Mouse (Mus musculus): ENCODE measurements around the gene Kctd12. TPM values are rescaled to one million over a fixed set of nuclear protein-coding genes. Genes with fewer than 3 reads are reported as not detected.

Kctd12 gene
- polyA plus RNA-seq (2015; fragmentation: Nextera tagmentation; extraction: Ambion mirVana) = 6.7 and 7.1 TPM in 2 replicates

- ATAC-seq (ENCODE audit: low read depth) = peak; percentile 97
- WGBS = 2% methylated on average over 48 of the region's 66 CpGs
- H3K4me2 ChIP-seq (ENCODE audit: low read depth, low read length) = peak within 1 kb of the TSS; percentile 92
- 0 out of 2 replicates have a peak, but pooled peaks cover 2% of the 10 kb centered on the region for H3K27me3 ChIP-seq (ENCODE audit: control insufficient read depth, insufficient read depth, low read depth, low read length)
- peak within 1 kb of the TSS; percentile 97 for H3K27ac ChIP-seq (ENCODE audit: low read length)
- peak within 1 kb of the TSS; percentile 74 for H3K4me3 ChIP-seq (ENCODE audit: low read length)
- H3K9me3 ChIP-seq (ENCODE audit: control insufficient read depth, low read length) = no peaks in the 10 kb centered on the region
- peak within 1 kb of the TSS; percentile 76 for H3K9ac ChIP-seq (ENCODE audit: low read length)
- no peaks in the 10 kb centered on the region for H3K36me3 ChIP-seq (ENCODE audit: control insufficient read depth, insufficient read depth, low read length)
- H3K4me1 ChIP-seq (replicated peaks; ENCODE audit: control insufficient read depth, insufficient read depth, low read length) = peaks cover 10% of the 10 kb centered on the region; the same call in 1 of the 2 replicates
Observed at GRCm38 (mm10) chr14:102982627-102983540, at the start of gene Kctd12. TSS of gene Kctd12 (minus strand) at chr14:102982637.

GRCm38 (mm10) chr14:103029203-103029602 is 46.8 kb upstream of the Kctd12 start:
- no peak overlapping the region for H3K27ac ChIP-seq (ENCODE audit: low read length)
- no peaks in the 10 kb centered on the region for H3K36me3 ChIP-seq (ENCODE audit: control insufficient read depth, insufficient read depth, low read length)
- H3K4me3 ChIP-seq (ENCODE audit: low read length) = no peak overlapping the region
- no peaks in the 10 kb centered on the region for H3K4me1 ChIP-seq (replicated peaks; ENCODE audit: control insufficient read depth, insufficient read depth, low read length)
- WGBS = 57% methylated on average over 2 of the region's 2 CpGs
- no peak for ATAC-seq (ENCODE audit: low read depth)
- no peaks in the 10 kb centered on the region for H3K9me3 ChIP-seq (ENCODE audit: control insufficient read depth, low read length)
- H3K27me3 ChIP-seq (ENCODE audit: control insufficient read depth, insufficient read depth, low read depth, low read length) = no peaks in the 10 kb centered on the region
- H3K4me2 ChIP-seq (ENCODE audit: low read depth, low read length) = no peak overlapping the region
- no peak overlapping the region for H3K9ac ChIP-seq (ENCODE audit: low read length)

- Histone ChIP-seq H3K27me3 (ENCODE audit: control insufficient read depth, insufficient read depth, low read depth, low read length) (no peaks in the 10 kb centered on the region), H3K4me2 (ENCODE audit: low read depth, low read length) (no peak overlapping the region), H3K27ac (ENCODE audit: low read length) (no peak overlapping the region), H3K4me1 (replicated peaks; ENCODE audit: control insufficient read depth, insufficient read depth, low read length) (no peaks in the 10 kb centered on the region), H3K4me3 (ENCODE audit: low read length) (no peak overlapping the region), H3K9me3 (ENCODE audit: control insufficient read depth, low read length) (no peaks in the 10 kb centered on the region), H3K9ac (ENCODE audit: low read length) (no peak overlapping the region), H3K36me3 (ENCODE audit: control insufficient read depth, insufficient read depth, low read length) (no peaks in the 10 kb centered on the region)
- ATAC-seq (ENCODE audit: low read depth) = no peak
- 22% methylated on average over 2 of the region's 2 CpGs for WGBS
Observed at GRCm38 (mm10) chr14:103020046-103020445, 37.6 kb upstream of the Kctd12 start.

DNA sequence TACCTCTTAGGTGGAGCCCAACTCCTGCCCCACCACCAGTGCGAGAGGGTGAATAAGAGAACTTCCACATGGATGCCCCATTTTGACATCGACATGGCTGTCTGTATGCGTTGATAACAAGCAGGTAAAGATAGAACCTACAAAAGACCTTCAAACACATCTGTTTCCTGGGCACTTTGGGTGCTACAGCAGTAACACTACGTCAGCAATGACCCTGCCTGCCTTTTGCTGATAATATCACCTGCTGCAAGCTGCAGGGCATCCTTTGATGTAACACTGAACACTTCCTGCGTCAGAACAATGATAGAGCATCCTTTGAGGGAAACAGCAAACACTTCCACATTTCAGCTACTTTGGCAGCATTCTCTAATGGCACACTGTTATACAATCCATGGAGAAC is 34.6 kb upstream of the Kctd12 start:
- ATAC-seq (ENCODE audit: low read depth) = no peak
- WGBS = 49% methylated on average over 5 of the region's 5 CpGs
- no peak overlapping the region for H3K4me3 ChIP-seq (ENCODE audit: low read length)

DNA sequence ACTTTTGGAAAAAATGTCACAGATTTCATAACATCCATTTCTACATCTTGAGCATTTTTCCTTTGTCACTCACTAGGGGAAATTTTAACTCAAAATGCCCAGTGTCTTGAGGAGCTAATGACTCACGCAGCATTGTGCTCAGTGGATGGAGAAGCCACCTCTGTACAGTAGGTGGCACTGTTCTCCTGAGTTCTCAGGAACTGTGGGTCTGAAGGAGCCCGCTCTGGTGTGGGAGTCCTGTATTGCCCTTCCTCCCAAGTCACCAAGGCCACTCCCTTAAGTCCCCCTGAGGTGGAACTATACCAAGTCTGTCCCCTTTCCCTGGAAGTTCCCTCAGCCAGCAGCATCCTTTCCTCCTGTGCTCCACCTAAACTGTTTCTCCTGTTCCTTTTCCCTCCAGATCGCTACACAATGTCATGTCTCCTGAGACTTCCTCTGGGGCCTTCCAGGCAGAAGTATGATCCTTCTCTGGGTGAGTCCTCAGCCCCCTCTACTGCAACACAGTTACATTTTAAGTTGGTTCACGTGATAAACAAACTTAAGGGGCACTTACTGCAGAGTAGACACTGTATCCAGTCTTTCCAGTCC is 30.2 kb upstream of the Kctd12 start:
- WGBS = 18% methylated on average over 4 of the region's 4 CpGs
- Histone ChIP-seq H3K9me3 (ENCODE audit: control insufficient read depth, low read length) (no peaks in the 10 kb centered on the region), H3K4me1 (replicated peaks; ENCODE audit: control insufficient read depth, insufficient read depth, low read length) (0 out of 2 replicates have a peak, but pooled peaks cover 3% of the 10 kb centered on the region), H3K27me3 (ENCODE audit: control insufficient read depth, insufficient read depth, low read depth, low read length) (no peaks in the 10 kb centered on the region), H3K4me2 (ENCODE audit: low read depth, low read length) (no peak overlapping the region), H3K4me3 (ENCODE audit: low read length) (no peak overlapping the region), H3K36me3 (ENCODE audit: control insufficient read depth, insufficient read depth, low read length) (no peaks in the 10 kb centered on the region), H3K9ac (ENCODE audit: low read length) (no peak overlapping the region), H3K27ac (ENCODE audit: low read length) (no peak overlapping the region)
- peak; percentile 93 for ATAC-seq (ENCODE audit: low read depth)

More for the DNA sequence above, 34.6 kb upstream of the Kctd12 start:
- H3K27me3 ChIP-seq (ENCODE audit: control insufficient read depth, insufficient read depth, low read depth, low read length) = no peaks in the 10 kb centered on the region
- no peaks in the 10 kb centered on the region for H3K9me3 ChIP-seq (ENCODE audit: control insufficient read depth, low read length)
- H3K4me2 ChIP-seq (ENCODE audit: low read depth, low read length) = no peak overlapping the region
- no peak overlapping the region for H3K9ac ChIP-seq (ENCODE audit: low read length)
- no peaks in the 10 kb centered on the region for H3K36me3 ChIP-seq (ENCODE audit: control insufficient read depth, insufficient read depth, low read length)
- 0 out of 2 replicates have a peak, but pooled peaks cover 3% of the 10 kb centered on the region for H3K4me1 ChIP-seq (replicated peaks; ENCODE audit: control insufficient read depth, insufficient read depth, low read length)
- no peak overlapping the region for H3K27ac ChIP-seq (ENCODE audit: low read length)

DNA sequence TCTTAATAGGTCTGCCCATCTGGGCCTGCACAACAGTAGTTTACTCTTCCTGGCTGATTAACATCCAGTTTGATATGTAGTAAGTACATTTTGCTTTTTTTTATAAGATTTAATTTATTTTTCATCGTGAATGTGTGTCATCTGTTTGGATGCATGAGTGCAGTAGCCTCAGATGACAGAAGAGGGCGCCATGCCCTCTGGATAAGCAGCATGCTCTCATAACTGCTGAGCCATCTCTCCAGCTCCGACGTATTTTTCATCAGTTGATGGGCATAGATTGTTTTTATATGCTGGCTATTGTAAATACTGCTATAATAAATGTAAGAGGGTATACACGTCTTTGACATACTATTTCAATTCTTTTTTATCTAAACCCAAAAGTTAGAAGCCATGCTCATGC is 29.3 kb upstream of the Kctd12 start:
- Histone ChIP-seq H3K9ac (ENCODE audit: low read length) (no peak overlapping the region), H3K4me1 (replicated peaks; ENCODE audit: control insufficient read depth, insufficient read depth, low read length) (0 out of 2 replicates have a peak, but pooled peaks cover 3% of the 10 kb centered on the region), H3K4me2 (ENCODE audit: low read depth, low read length) (no peak overlapping the region), H3K27ac (ENCODE audit: low read length) (no peak overlapping the region), H3K36me3 (ENCODE audit: control insufficient read depth, insufficient read depth, low read length) (no peaks in the 10 kb centered on the region), H3K27me3 (ENCODE audit: control insufficient read depth, insufficient read depth, low read depth, low read length) (no peaks in the 10 kb centered on the region), H3K4me3 (ENCODE audit: low read length) (no peak overlapping the region), H3K9me3 (ENCODE audit: control insufficient read depth, low read length) (no peaks in the 10 kb centered on the region)
- WGBS = 23% methylated on average over 5 of the region's 5 CpGs
- no peak for ATAC-seq (ENCODE audit: low read depth)

DNA sequence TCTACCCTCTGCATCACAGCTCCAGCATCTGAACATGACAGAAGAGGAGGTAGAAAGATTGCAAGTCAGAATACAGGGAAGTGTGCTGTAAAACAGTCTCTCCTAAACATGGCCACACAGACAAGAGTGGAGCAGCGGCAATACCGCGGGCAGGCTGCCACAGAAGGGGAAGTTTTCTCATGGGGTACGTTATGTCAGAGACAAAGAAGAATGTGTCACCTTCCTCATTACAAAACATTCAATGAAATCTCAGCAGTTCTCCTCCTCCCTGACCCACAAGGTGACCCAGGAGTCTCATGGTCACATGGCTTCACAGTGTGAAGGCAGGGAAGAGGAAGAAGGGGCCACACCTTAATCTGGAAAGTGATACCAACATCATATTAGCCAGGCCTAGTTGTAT is 25.3 kb upstream of the Kctd12 start:
- Histone ChIP-seq H3K4me1 (replicated peaks; ENCODE audit: control insufficient read depth, insufficient read depth, low read length) (0 out of 2 replicates have a peak, but pooled peaks cover 1% of the 10 kb centered on the region), H3K4me3 (ENCODE audit: low read length) (no peak overlapping the region), H3K36me3 (ENCODE audit: control insufficient read depth, insufficient read depth, low read length) (no peaks in the 10 kb centered on the region), H3K9me3 (ENCODE audit: control insufficient read depth, low read length) (no peaks in the 10 kb centered on the region), H3K27ac (ENCODE audit: low read length) (no peak overlapping the region), H3K9ac (ENCODE audit: low read length) (no peak overlapping the region), H3K27me3 (ENCODE audit: control insufficient read depth, insufficient read depth, low read depth, low read length) (no peaks in the 10 kb centered on the region), H3K4me2 (ENCODE audit: low read depth, low read length) (no peak overlapping the region)
- no peak for ATAC-seq (ENCODE audit: low read depth)
- WGBS = 80% methylated on average over 4 of the region's 4 CpGs

- Histone ChIP-seq H3K27ac (ENCODE audit: low read length) (no peak overlapping the region), H3K9me3 (ENCODE audit: control insufficient read depth, low read length) (no peaks in the 10 kb centered on the region)
- peak; percentile 71 for ATAC-seq (ENCODE audit: low read depth)
Observed at GRCm38 (mm10) chr14:102994662-102995561, 12.5 kb upstream of the Kctd12 start.

More at GRCm38 (mm10) chr14:102994662-102995561, 12.5 kb upstream of the Kctd12 start:
- Histone ChIP-seq H3K4me1 (replicated peaks; ENCODE audit: control insufficient read depth, insufficient read depth, low read length) (no peaks in the 10 kb centered on the region; the same call in 1 of the 2 replicates), H3K36me3 (ENCODE audit: control insufficient read depth, insufficient read depth, low read length) (no peaks in the 10 kb centered on the region), H3K9ac (ENCODE audit: low read length) (no peak overlapping the region), H3K4me3 (ENCODE audit: low read length) (no peak overlapping the region), H3K27me3 (ENCODE audit: control insufficient read depth, insufficient read depth, low read depth, low read length) (no peaks in the 10 kb centered on the region), H3K4me2 (ENCODE audit: low read depth, low read length) (no peak overlapping the region)
- WGBS = 16% methylated on average over 6 of the region's 6 CpGs
